Mouse (Mus musculus) adrenal gland, adult 10 weeks (tissue): Measurements from ENCODE around the gene Gdpd5. TPM values are rescaled to one million over a fixed set of nuclear protein-coding genes. Genes with fewer than 3 reads are reported as not detected.

ENCODE experiments used
- polyA plus RNA-seq: library from polyadenylated mRNA; stranded (reverse); fragments of 350-450 nt; fragmentation: Illumina TruSeq; extraction: RNeasy Lipid Tissue Mini Kit (QIAGEN cat#74804); gene quantifications from one replicate; pipeline ENCODE4 v1.2.3, GENCODE M21; 2014; ENCODE audit warnings: low read depth, low replicate concordance

Gene Gdpd5
- polyA plus RNA-seq: 0.17 TPM

GRCm38 (mm10) chr7:99381214-99382087 is at the start of gene Gdpd5:
Gdpd5 (plus strand) TSS chr7:99381414.

DNA sequence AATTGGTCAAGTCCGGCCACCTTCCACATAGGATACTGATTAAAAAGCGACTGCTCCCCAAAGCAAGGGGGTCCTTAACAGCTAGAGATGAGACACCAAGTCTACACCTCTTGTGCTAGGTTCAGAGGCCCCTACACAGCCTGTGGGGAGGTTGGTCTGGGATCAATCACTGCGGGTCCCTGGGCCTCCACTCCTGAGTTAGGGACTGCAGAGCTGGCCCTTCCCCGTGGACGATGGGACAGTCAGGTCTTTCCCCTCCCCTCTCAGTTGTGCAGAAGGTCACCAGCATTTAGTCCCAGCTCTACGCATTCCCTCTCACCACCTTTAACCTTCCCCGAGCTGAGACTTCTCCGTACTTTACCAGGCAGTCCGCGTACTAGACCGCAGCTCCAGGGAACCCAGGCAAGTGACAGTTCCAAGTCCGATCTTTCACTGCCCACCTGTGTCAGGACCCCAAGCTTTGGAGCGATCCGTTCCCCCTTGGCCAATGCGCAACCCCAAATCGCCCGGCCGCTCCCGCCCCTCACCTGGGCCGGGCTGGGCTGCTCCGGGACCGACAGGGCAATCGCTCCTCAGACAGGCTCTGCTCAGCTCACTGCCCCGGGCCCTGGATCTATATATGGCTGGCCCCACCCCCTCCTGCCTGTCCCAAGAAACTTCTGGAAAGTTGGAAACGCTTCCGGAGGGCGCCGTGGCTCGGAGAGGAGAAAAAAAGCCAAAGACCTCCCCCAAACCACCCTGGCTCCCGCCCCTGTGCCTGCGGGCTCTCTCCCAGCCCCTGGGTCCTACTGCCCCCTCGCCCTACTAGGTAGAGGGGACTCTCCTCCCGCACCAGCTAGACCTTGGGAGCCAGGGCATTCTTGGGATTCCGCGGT is 28.5 kb upstream of the Gdpd5 start, which contains the start of gene Serpinh1:
Serpinh1 (minus strand) TSS at position 714 of the 875 bp plus-strand sequence.

DNA sequence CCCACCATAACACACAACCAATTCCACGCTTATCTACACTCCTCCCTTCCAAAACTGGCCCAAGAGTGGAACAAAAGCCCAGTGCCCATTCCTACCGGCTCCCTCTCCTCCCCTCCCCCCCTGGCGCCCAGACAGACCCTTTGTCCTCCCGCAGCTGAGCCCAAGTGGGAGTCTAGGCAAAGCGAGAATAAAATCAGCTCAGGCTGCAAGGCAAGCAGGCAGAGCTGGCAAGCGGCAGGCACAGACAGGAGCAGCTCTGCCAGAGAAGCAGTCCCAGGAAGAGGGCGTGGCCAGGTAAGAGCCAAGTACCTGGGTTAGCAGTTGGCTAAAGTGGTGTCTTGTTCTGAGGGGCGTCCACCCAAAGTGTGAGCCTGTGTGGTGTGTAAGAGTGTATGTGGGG is 84.6 kb downstream of the Gdpd5 start, which contains the start of gene Klhl35:
Klhl35 (plus strand) TSS at position 194 of the 400 bp plus-strand sequence.

GRCm38 (mm10) chr7:99483271-99483923 is 102.2 kb downstream of the Gdpd5 start, which contains the start of gene Rps3:
Rps3 (minus strand) TSS chr7:99483738.

Other genes with a start within 250 kb of the Gdpd5 start
- gene Uvrag, start 240.3 kb upstream of the Gdpd5 start, polyA plus RNA-seq: 15.5 TPM
- gene Dgat2, start 198.7 kb upstream of the Gdpd5 start, polyA plus RNA-seq: 35.8 TPM
- not detected for gene Mogat2, start 142.8 kb upstream of the Gdpd5 start, polyA plus RNA-seq
- gene Map6, start 114.0 kb upstream of the Gdpd5 start, polyA plus RNA-seq: 0.82 TPM
- gene Serpinh1, start 28.2 kb upstream of the Gdpd5 start, polyA plus RNA-seq: 70.7 TPM
- gene Klhl35, start 84.6 kb downstream of the Gdpd5 start, polyA plus RNA-seq: not detected
- gene Rps3, start 102.3 kb downstream of the Gdpd5 start, polyA plus RNA-seq: 678 TPM
- gene Arrb1, start 154.1 kb downstream of the Gdpd5 start, polyA plus RNA-seq: 14.8 TPM
- gene Tpbgl, start 245.7 kb downstream of the Gdpd5 start, polyA plus RNA-seq: 11.3 TPM